Mouse (Mus musculus): ENCODE measurements around the gene Srp9.

The Srp9 gene

GRCm38 (mm10) chr1:182124506-182124905 lies at the start of gene Srp9:
Gene Srp9, plus strand, starts transcription at chr1:182124737.
- peak; percentile 100 for DNase-seq (ENCODE audit: low read depth)

- no peak for DNase-seq (ENCODE audit: low read depth)
These were observed 42.7 kb upstream of the Srp9 start for GRCm38 (mm10) chr1:182081744-182082419.

GRCm38 (mm10) chr1:182083459-182083858 lies 41.1 kb upstream of the Srp9 start:
- DNase-seq (ENCODE audit: low read depth), result no peak

GRCm38 (mm10) chr1:182086759-182087158 lies 37.8 kb upstream of the Srp9 start:
- no peak for DNase-seq (ENCODE audit: low read depth)

GRCm38 (mm10) chr1:182087351-182087750 lies 37.2 kb upstream of the Srp9 start:
- no peak for DNase-seq (ENCODE audit: low read depth)

GRCm38 (mm10) chr1:182087753-182088633 lies 36.5 kb upstream of the Srp9 start:
- peak; percentile 91 for DNase-seq (ENCODE audit: low read depth)

GRCm38 (mm10) chr1:182088844-182089418 lies 35.6 kb upstream of the Srp9 start:
- DNase-seq (ENCODE audit: low read depth), result peak; percentile 74

- no peak for DNase-seq (ENCODE audit: low read depth)
These were observed 34.8 kb upstream of the Srp9 start for GRCm38 (mm10) chr1:182089600-182090297.

- no peak for DNase-seq (ENCODE audit: low read depth)
These were observed 34.2 kb upstream of the Srp9 start for GRCm38 (mm10) chr1:182090298-182090677.

- peak; percentile 65 for DNase-seq (ENCODE audit: low read depth)
These were observed 33.3 kb upstream of the Srp9 start for GRCm38 (mm10) chr1:182091261-182091660.

- no peak for DNase-seq (ENCODE audit: low read depth)
These were observed 32.7 kb upstream of the Srp9 start for GRCm38 (mm10) chr1:182091746-182092412.

- DNase-seq (ENCODE audit: low read depth), result no peak
These were observed 32.1 kb upstream of the Srp9 start for GRCm38 (mm10) chr1:182092413-182092800.

GRCm38 (mm10) chr1:182093407-182093806 lies 31.1 kb upstream of the Srp9 start:
- no peak for DNase-seq (ENCODE audit: low read depth)

GRCm38 (mm10) chr1:182094473-182095136 lies 29.9 kb upstream of the Srp9 start:
- DNase-seq (ENCODE audit: low read depth), result no peak

GRCm38 (mm10) chr1:182095240-182095741 lies 29.2 kb upstream of the Srp9 start:
- DNase-seq (ENCODE audit: low read depth), result peak; percentile 98

- DNase-seq (ENCODE audit: low read depth), result peak; percentile 53
These were observed 27.8 kb upstream of the Srp9 start for GRCm38 (mm10) chr1:182096707-182097106.

- no peak for DNase-seq (ENCODE audit: low read depth)
These were observed 25.5 kb upstream of the Srp9 start for GRCm38 (mm10) chr1:182099062-182099461.

GRCm38 (mm10) chr1:182100403-182100802 lies 24.1 kb upstream of the Srp9 start:
- DNase-seq (ENCODE audit: low read depth), result no peak

GRCm38 (mm10) chr1:182101468-182101867 lies 23.1 kb upstream of the Srp9 start:
- DNase-seq (ENCODE audit: low read depth), result no peak

- peak; percentile 60 for DNase-seq (ENCODE audit: low read depth)
These were observed 21.8 kb upstream of the Srp9 start for GRCm38 (mm10) chr1:182102706-182103105.

- no peak for DNase-seq (ENCODE audit: low read depth)
These were observed 21.1 kb upstream of the Srp9 start for GRCm38 (mm10) chr1:182103436-182103835.

Data from NIH3T3 (cell line).